Mouse (Mus musculus) G1E (cell line): ENCODE measurements around the gene Lrrc4c.

Source experiments
- CTCF ChIP-seq: IDR thresholded peaks from 2 replicates; pipeline ENCODE4 v1.5.1; 2012; ENCODE audit warnings: low read depth, low read length, inconsistent platforms, mixed read lengths
- GATA1 ChIP-seq: IDR thresholded peaks from 2 replicates; pipeline ENCODE4 v1.6.1; 2012; ENCODE audit warnings: borderline replicate concordance, low read length, inconsistent platforms, mixed read lengths
- GATA2 ChIP-seq: IDR thresholded peaks from 2 replicates; pipeline ENCODE4 v1.6.1; 2012; ENCODE audit warnings: low read depth, low read length, inconsistent platforms, borderline replicate concordance
- TAL1 ChIP-seq: conservative IDR thresholded peaks from 2 replicates; pipeline ENCODE4 v1.6.1; 2012; ENCODE audit warnings: low read depth, low read length, inconsistent platforms, mixed read lengths

DNA sequence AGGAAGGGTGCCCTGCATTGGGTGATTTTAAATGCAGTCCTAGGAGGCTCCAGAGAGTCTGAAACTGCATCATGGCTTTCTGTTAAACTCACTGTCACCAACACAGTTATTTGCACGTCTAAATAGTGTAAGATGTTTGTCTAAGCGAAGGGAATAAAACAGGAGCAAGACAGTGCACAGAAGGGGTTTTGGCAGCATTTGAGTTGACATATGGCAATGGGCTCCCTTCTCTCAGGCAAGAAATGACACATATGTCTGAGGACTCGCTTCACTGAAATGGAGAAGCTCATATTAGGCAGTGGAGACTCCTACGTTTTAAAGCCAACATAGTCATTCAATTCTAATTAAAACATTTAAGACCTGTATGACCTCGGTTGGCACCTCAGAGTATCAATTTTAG is 445.6 kb downstream of the Lrrc4c start:
- TF ChIP-seq GATA1 (no peak), GATA2 (no peak), CTCF (no peak), TAL1 (no peak)
